Mouse (Mus musculus): ENCODE measurements around the gene Itpr1.

The Itpr1 gene

GRCm38 (mm10) chr6:108214294-108214925, 1.5 kb downstream of the Itpr1 start:
- DNase-seq = no peak

DNA sequence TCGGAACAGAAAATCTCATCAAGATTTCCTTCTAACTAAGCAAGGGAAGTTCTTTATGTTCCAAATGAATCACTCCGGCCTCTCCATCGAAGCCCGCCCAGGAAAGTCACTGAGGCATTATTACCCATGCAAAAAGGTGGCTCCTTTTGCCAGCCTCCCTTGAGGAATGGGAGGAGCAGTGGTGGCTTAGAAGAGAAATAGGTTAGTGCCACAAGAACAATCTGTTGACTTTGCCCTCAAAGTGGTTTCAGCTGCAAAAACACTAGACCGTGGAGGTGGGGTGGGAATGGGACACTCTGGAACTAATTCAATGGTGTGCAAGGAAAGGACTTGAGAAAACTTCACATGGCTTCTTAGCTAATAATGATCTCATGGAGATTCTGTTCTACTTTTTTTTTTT, 3.2 kb downstream of the Itpr1 start:
- no peak for DNase-seq

DNA sequence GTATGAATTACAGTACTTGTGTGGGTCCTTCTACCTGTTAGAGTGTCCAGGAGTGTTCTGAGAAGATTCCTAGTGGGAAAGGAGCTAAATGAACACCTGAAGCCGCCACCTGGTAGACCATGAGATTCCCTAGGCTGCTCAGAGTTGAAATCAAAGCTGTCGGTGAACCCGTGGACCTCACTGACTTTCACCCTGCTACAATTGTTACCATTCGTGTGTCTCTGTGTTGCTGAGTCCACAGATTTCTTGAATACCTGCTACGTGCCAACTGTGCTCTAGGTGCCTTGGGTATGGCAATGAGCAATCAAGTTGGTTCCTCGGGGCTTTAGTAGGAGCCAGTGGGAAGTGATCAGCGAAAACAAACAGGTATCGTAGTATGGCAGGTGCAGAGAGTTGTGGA, 3.9 kb downstream of the Itpr1 start:
- DNase-seq = no peak

GRCm38 (mm10) chr6:108217987-108218386, 5.1 kb downstream of the Itpr1 start:
- DNase-seq = no peak

- DNase-seq = no peak
Measured at GRCm38 (mm10) chr6:108222435-108222834, 9.5 kb downstream of the Itpr1 start.

GRCm38 (mm10) chr6:108222875-108223274, 10.0 kb downstream of the Itpr1 start:
- no peak for DNase-seq

- DNase-seq = no peak
Measured at GRCm38 (mm10) chr6:108224361-108224760, 11.5 kb downstream of the Itpr1 start.

DNA sequence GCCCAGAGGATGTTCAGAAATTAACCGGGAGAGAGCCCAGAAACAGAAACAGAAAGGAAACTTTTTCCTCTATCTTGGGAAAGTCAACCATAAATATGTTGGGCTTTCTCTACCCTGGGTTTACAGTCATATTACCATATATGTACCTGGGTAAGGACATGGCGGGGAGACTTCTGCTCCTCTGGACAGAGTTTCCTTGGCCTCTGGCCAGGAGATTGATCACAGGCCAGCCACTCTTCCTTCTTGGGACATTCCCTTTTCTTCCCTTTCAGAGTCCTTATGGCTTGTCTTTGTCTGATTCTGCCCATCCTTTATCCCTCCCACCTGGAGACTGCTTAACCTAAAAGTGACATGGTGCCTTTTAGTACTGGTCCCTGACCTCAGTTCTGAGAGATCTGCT, 12.1 kb downstream of the Itpr1 start:
- peak; percentile 7 for DNase-seq

- DNase-seq = no peak
Measured at GRCm38 (mm10) chr6:108226230-108226629, 13.3 kb downstream of the Itpr1 start.

- no peak for DNase-seq
Measured at GRCm38 (mm10) chr6:108227461-108227860, 14.6 kb downstream of the Itpr1 start.

GRCm38 (mm10) chr6:108228048-108228447, 15.2 kb downstream of the Itpr1 start:
- no peak for DNase-seq

DNA sequence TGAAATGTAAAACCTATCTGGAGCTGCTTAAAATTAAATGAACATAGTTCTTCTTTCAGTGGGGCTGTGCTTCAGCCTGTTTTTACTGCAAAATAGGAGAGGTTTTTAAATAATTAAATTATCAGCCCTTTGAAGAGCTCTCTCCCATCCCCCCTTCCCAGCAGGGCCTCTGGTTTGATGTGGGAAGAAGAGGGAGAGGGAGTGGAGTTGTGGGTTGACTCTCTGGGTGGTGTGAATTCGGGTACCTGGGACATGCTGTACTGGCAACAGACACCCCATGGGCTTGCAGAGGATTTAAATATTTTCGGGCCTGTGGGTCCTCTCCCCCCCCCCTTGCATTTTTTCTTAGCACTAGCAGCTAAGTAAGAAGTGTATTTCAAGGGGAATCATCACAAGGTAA, 15.7 kb downstream of the Itpr1 start:
- no peak for DNase-seq

DNA sequence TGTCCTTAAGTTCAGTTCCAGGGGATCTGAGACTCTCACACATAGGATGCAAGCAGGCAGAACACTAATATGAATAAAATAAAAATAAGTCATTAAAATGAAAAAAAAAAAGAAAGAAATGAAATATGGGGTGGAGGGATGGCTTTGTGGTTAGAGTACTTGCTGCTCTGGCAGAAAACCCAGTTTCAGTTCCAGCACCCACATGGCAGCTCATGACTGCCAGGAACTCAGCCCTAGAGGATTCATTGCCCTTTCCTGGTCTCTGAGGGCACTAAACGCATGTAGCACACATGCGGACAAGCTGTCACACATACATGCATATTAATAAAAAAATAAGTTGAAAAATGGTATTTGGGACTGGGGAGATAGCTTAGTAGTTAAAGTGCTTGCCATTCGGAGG, 17.7 kb downstream of the Itpr1 start:
- DNase-seq = no peak

GRCm38 (mm10) chr6:108231892-108232710, 19.2 kb downstream of the Itpr1 start:
- no peak for DNase-seq

- peak; percentile 70 for DNase-seq
Measured at GRCm38 (mm10) chr6:108233070-108233469, 20.2 kb downstream of the Itpr1 start.

- DNase-seq = no peak
Measured at GRCm38 (mm10) chr6:108234536-108234935, 21.6 kb downstream of the Itpr1 start.

GRCm38 (mm10) chr6:108235680-108236123, 22.8 kb downstream of the Itpr1 start:
- peak; percentile 51 for DNase-seq

- no peak for DNase-seq
Measured at GRCm38 (mm10) chr6:108236411-108236921, 23.6 kb downstream of the Itpr1 start.

DNA sequence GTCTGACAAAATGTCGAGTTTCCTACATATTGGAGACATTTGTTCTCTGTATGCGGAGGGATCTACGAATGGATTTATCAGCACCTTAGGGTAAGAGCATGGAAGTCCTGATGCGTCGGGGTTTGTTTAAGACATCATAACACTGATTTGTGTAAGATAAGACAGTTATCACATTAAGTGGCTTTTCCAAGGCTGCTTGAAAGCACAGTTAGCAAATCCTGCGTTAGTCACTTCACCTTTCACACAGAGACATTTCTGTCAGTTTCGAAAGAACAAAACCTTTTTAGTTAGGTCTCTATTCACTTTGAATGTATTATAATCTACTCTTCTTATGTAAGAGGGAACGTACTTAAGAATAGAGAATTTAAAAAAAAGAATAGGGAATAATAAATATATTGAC, 24.1 kb downstream of the Itpr1 start:
- no peak for DNase-seq

DNA sequence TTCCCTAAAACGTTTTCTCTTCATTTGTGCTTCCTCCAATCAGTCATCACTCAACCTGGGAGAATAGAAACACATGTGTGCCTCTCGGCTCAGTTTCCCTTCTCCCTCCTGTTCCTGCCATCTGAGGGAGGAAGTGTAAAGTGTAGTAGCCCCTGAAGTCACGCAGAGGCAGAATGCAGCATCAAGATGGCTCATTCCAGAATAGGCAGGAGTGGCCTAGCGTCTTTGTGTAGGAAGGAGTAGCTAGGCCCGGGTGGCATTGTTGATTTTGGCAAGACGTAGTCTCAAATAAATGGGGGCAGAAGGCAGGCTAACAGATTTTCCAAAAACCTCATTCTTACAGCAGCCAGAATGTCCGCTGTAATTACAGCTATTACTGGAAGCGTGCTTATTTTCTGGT, 24.7 kb downstream of the Itpr1 start:
- DNase-seq = no peak

- no peak for DNase-seq
Measured at GRCm38 (mm10) chr6:108238011-108238410, 25.1 kb downstream of the Itpr1 start.

DNA sequence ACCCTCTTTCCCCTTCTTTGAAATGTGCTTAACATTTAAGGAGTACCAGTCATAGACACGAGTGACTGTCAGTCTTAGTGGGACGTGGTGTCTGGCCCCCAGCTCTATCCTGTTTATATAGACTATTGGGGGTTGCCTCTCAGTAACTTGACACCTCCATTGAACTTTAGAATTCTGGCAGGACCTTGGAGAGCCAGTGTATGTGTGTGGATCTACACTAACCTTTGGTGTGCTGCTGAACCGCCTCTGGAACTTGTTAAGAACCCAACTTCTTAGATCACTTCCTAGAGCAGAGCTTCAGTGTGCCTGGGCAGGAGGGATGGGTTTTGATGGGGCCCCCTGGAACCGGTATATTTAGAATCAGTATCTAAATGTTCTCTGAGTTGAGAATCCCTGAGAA, 26.2 kb downstream of the Itpr1 start:
- no peak for DNase-seq

DNA sequence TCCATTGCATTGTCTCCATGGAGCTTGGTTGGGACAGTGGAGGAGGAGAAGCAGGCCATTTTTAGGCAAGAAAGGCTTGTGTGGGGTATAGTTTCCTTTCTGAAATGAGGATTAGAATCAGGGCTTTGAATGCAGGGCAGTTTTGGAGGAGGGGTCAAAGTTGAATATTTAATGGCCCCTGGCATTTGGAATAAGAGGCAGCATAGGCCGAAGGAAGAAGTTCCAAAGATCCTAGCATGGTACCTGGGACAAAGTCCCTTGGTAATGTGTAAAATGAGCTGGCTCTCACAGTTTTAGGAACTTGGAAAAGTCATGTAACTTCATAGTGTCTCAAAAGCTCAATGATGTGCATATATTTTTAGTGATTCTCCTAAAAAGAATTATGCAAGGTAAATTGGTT, 27.1 kb downstream of the Itpr1 start:
- DNase-seq = no peak

- no peak for DNase-seq
Measured at GRCm38 (mm10) chr6:108240754-108241153, 27.9 kb downstream of the Itpr1 start.

All from kidney, adult 18-20 months (tissue).